Mouse (Mus musculus): Measurements from ENCODE around the gene Lcat. TPM values are rescaled to one million over a fixed set of nuclear protein-coding genes. Genes with fewer than 3 reads are reported as not detected.

The Lcat gene
- polyA plus RNA-seq, 1 experiment from 2014 or later: 3.0 TPM

DNA sequence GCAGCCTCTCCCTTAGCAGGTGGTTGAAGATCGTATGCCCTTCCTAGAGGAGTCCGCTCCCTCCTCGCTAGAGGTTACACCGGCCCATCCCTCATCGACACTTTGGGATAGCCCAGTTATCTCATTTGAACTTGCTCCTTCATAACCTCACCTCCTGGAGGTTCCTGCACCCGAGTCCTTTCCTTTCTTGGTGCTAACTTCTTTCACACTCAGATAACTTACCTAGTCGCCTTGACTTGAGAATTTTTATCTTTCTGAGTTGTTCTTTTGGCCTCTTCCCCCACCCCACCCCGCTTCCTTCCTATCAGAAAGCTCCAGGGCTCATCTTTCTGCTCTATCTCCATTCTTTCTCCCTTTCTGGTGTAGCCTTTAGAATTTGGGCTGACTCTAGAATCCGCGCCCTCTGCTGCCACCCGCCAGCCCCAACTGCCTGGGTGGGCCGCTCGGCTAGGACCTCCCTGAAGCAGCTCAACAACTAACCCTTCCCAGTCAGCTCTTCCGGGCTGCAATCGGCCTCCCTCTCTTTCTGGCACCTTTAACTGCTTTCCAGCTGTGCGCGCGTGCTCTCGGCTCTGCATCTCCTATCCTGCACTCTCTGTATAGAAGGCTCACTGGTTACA, 23.6 kb upstream of the Lcat start:
- Histone ChIP-seq H3K9me3 (no peaks in the 10 kb centered on the region), H3K4me3 (peak overlapping the region; percentile 76; the same call in 1 of the 2 replicates), H3K36me3 (no peaks in the 10 kb centered on the region), H3K4me1 (peaks cover 19% of the 10 kb centered on the region), H3K4me2 (replicated peaks) (peak overlapping the region; percentile 70), H3K27ac (peak overlapping the region; percentile 2; the same call in 1 of the 2 replicates), H3K9ac (no peak overlapping the region), H3K27me3 (no peaks in the 10 kb centered on the region)
- no peak for ATAC-seq (ENCODE audit: insufficient number of reproducible peaks, insufficient read depth, low FRiP score, low TSS enrichment)
- WGBS: 5% methylated on average over 19 of the region's 19 CpGs

- WGBS: 1% methylated on average over 47 of the region's 47 CpGs
- no peaks in the 10 kb centered on the region for H3K27me3 ChIP-seq
- peak within 1 kb of the TSS; percentile 70 for H3K4me2 ChIP-seq (replicated peaks)
- ATAC-seq (ENCODE audit: insufficient number of reproducible peaks, insufficient read depth, low FRiP score, low TSS enrichment): peak; percentile 48
- peak within 1 kb of the TSS; percentile 81 for H3K9ac ChIP-seq
- peak within 1 kb of the TSS; percentile 78 for H3K27ac ChIP-seq
- H3K4me1 ChIP-seq: peaks cover 19% of the 10 kb centered on the region
- H3K4me3 ChIP-seq: peak within 1 kb of the TSS; percentile 76
- no peaks in the 10 kb centered on the region for H3K9me3 ChIP-seq
- H3K36me3 ChIP-seq: no peaks in the 10 kb centered on the region
These were observed 22.7 kb upstream of the Lcat start, which contains the start of gene Slc12a4 for GRCm38 (mm10) chr8:105965905-105966341. Gene Slc12a4, minus strand, starts transcription at chr8:105966097.

DNA sequence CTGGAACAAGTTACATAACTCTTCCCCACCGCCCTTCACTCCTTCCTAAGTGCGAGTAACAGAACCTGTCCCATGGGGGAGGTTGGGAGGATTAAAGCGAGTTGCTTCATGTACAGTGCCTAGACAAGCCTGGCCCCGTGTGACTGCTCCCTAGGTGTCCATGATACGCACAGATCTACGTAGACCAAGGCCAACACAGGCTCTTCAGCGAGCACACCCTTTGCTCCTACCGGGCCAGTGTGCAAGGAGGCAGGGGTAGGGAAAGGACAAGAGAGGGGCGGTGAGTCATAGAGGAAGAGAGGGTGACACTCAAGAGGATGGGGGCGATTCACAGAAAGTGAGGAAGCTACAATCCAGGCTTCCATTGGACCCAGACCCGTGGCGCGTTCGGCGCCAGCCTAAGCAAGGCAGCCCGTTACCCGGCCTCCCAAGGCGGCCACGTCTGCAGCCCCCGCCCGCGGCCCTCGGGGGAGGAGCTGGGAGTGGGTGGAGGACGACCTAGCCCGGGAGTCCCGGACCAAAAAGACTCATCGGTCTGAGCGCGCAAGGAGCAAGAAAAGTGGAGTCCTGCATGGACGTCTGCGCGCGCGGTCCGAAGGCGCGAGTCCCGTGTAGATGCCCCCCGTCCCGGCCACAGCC, 22.2 kb upstream of the Lcat start:
- H3K27me3 ChIP-seq: no peaks in the 10 kb centered on the region
- peak overlapping the region; percentile 70 for H3K4me2 ChIP-seq (replicated peaks)
- WGBS: 1% methylated on average over 40 of the region's 40 CpGs
- peaks cover 3% of the 10 kb centered on the region; the same call in 1 of the 2 replicates for H3K36me3 ChIP-seq
- H3K4me3 ChIP-seq: peak overlapping the region; percentile 76
- peaks cover 19% of the 10 kb centered on the region for H3K4me1 ChIP-seq
- H3K9me3 ChIP-seq: no peaks in the 10 kb centered on the region
- peak; percentile 71 for ATAC-seq (ENCODE audit: insufficient number of reproducible peaks, insufficient read depth, low FRiP score, low TSS enrichment)
- H3K27ac ChIP-seq: peak overlapping the region; percentile 78
- H3K9ac ChIP-seq: peak overlapping the region; percentile 81

- peak overlapping the region; percentile 24; the same call in 1 of the 2 replicates for H3K27ac ChIP-seq
- peak overlapping the region; percentile 81 for H3K9ac ChIP-seq
- H3K27me3 ChIP-seq: no peaks in the 10 kb centered on the region
- ATAC-seq (ENCODE audit: insufficient number of reproducible peaks, insufficient read depth, low FRiP score, low TSS enrichment): no peak
- peak overlapping the region; percentile 76 for H3K4me3 ChIP-seq
- H3K36me3 ChIP-seq: peaks cover 10% of the 10 kb centered on the region; the same call in 1 of the 2 replicates
- WGBS: 55% methylated on average over 12 of the region's 12 CpGs
- H3K9me3 ChIP-seq: no peaks in the 10 kb centered on the region
- H3K4me2 ChIP-seq (replicated peaks): peak overlapping the region; percentile 70
- peaks cover 19% of the 10 kb centered on the region for H3K4me1 ChIP-seq
These were observed 21.5 kb upstream of the Lcat start for GRCm38 (mm10) chr8:105964506-105965265.

- no peak for ATAC-seq (ENCODE audit: insufficient number of reproducible peaks, insufficient read depth, low FRiP score, low TSS enrichment)
- Histone ChIP-seq H3K27me3 (no peaks in the 10 kb centered on the region), H3K36me3 (peaks cover 26% of the 10 kb centered on the region), H3K9ac (no peak overlapping the region), H3K4me3 (no peak overlapping the region), H3K27ac (no peak overlapping the region), H3K4me1 (peaks cover 19% of the 10 kb centered on the region), H3K9me3 (no peaks in the 10 kb centered on the region), H3K4me2 (replicated peaks) (no peak overlapping the region)
- 83% methylated on average over 10 of the region's 10 CpGs for WGBS
These were observed 18.4 kb upstream of the Lcat start for GRCm38 (mm10) chr8:105961536-105961935.

DNA sequence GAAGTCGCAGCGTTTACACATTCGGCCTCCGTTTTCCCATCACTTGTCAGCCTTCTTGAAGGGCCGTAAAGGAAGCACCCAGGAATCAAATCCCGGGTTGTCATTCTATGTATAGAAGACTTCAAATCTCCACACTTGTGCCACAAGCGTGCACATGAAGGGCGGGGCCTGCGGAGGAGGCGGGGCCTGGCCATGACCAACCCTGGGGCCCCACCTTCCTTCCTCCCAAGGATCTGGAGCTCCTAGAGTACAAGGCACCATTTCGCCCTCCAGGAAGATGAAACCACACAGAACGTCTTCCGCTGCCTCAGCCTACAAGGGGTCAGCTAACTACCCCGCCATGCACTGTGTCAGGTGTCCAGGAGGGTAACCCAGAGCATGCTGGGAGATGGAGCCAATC, 17.9 kb upstream of the Lcat start:
- WGBS: 76% methylated on average over 14 of the region's 14 CpGs
- no peak for ATAC-seq (ENCODE audit: insufficient number of reproducible peaks, insufficient read depth, low FRiP score, low TSS enrichment)

DNA sequence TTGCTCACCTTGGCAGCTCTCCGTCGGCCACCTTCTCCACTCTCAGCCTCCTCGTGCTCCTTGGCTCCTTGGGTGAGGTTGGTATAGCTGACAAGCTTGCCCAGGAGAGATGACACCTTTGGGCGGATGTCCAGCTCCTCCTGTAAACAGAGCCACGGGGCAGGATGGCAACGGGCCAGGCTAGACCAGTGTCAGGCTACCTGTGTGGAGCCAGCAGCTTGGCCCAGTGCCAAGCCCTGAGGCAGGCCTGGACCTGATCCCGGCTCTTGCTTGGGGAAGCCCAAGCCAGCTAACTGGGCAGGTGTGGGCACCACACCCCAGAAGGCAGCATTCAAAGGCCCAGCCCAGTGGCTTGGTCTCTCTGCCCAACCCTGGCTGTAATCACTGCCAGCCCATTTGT, 16.2 kb upstream of the Lcat start:
- Histone ChIP-seq H3K9ac (no peak overlapping the region), H3K9me3 (no peaks in the 10 kb centered on the region), H3K4me3 (no peak overlapping the region), H3K27ac (no peak overlapping the region), H3K36me3 (peaks cover 38% of the 10 kb centered on the region), H3K4me2 (replicated peaks) (no peak overlapping the region), H3K4me1 (peaks cover 6% of the 10 kb centered on the region), H3K27me3 (no peaks in the 10 kb centered on the region)
- WGBS: 86% methylated on average over 7 of the region's 7 CpGs
- ATAC-seq (ENCODE audit: insufficient number of reproducible peaks, insufficient read depth, low FRiP score, low TSS enrichment): no peak

More for the DNA sequence above, 17.9 kb upstream of the Lcat start:
- H3K9ac ChIP-seq: no peak overlapping the region
- peaks cover 28% of the 10 kb centered on the region for H3K36me3 ChIP-seq
- no peak overlapping the region for H3K4me2 ChIP-seq (replicated peaks)
- no peaks in the 10 kb centered on the region for H3K27me3 ChIP-seq
- no peaks in the 10 kb centered on the region for H3K9me3 ChIP-seq
- no peak overlapping the region for H3K4me3 ChIP-seq
- H3K4me1 ChIP-seq: peaks cover 15% of the 10 kb centered on the region
- no peak overlapping the region for H3K27ac ChIP-seq

- Histone ChIP-seq H3K27me3 (no peaks in the 10 kb centered on the region), H3K27ac (no peak overlapping the region), H3K9ac (no peak overlapping the region), H3K4me2 (replicated peaks) (no peak overlapping the region), H3K4me3 (no peak overlapping the region), H3K4me1 (no peaks in the 10 kb centered on the region; the same call in 1 of the 2 replicates), H3K9me3 (no peaks in the 10 kb centered on the region), H3K36me3 (peaks cover 53% of the 10 kb centered on the region)
- 66% methylated on average over 3 of the region's 4 CpGs for whole genome bisulfite sequencing
- no peak for ATAC-seq (ENCODE audit: insufficient number of reproducible peaks, insufficient read depth, low FRiP score, low TSS enrichment)
These were observed 14.6 kb upstream of the Lcat start for GRCm38 (mm10) chr8:105957813-105958212.

GRCm38 (mm10) chr8:105956556-105956955, 13.4 kb upstream of the Lcat start:
- no peaks in the 10 kb centered on the region for H3K4me1 ChIP-seq
- no peak overlapping the region for H3K9ac ChIP-seq
- H3K36me3 ChIP-seq: peaks cover 59% of the 10 kb centered on the region
- no peaks in the 10 kb centered on the region for H3K27me3 ChIP-seq
- no peak overlapping the region for H3K27ac ChIP-seq
- ATAC-seq (ENCODE audit: insufficient number of reproducible peaks, insufficient read depth, low FRiP score, low TSS enrichment): no peak
- 93% methylated on average over 4 of the region's 4 CpGs for WGBS
- H3K4me3 ChIP-seq: no peak overlapping the region
- no peak overlapping the region for H3K4me2 ChIP-seq (replicated peaks)
- H3K9me3 ChIP-seq: no peaks in the 10 kb centered on the region

GRCm38 (mm10) chr8:105951057-105951659, 8.0 kb upstream of the Lcat start:
- 13% methylated on average over 7 of the region's 7 CpGs for WGBS
- 0 out of 2 replicates have a peak overlapping the region, but pooled peaks have one; percentile 43 for H3K27ac ChIP-seq
- H3K9ac ChIP-seq: no peak overlapping the region
- ATAC-seq (ENCODE audit: insufficient number of reproducible peaks, insufficient read depth, low FRiP score, low TSS enrichment): peak; percentile 13; the same call in 1 of the 2 replicates
- no peak overlapping the region for H3K4me2 ChIP-seq (replicated peaks)
- H3K4me1 ChIP-seq: no peaks in the 10 kb centered on the region
- no peaks in the 10 kb centered on the region for H3K9me3 ChIP-seq
- no peaks in the 10 kb centered on the region for H3K27me3 ChIP-seq
- H3K4me3 ChIP-seq: no peak overlapping the region
- H3K36me3 ChIP-seq: peaks cover 84% of the 10 kb centered on the region

GRCm38 (mm10) chr8:105949350-105949749, 6.2 kb upstream of the Lcat start:
- H3K36me3 ChIP-seq: peaks cover 90% of the 10 kb centered on the region
- H3K9me3 ChIP-seq: no peaks in the 10 kb centered on the region
- no peak overlapping the region for H3K27ac ChIP-seq
- H3K4me3 ChIP-seq: no peak overlapping the region
- H3K4me2 ChIP-seq (replicated peaks): no peak overlapping the region
- no peak for ATAC-seq (ENCODE audit: insufficient number of reproducible peaks, insufficient read depth, low FRiP score, low TSS enrichment)
- no peak overlapping the region for H3K9ac ChIP-seq
- 88% methylated on average over 10 of the region's 10 CpGs for WGBS
- H3K4me1 ChIP-seq: no peaks in the 10 kb centered on the region
- H3K27me3 ChIP-seq: no peaks in the 10 kb centered on the region

Measured in embryonic facial prominence, embryonic 12.5 days (tissue).